Mouse (Mus musculus) cerebral cortex, adult 2 months (tissue): ENCODE data around the gene Arfrp1.

Experiments
- WGBS: fragments of 180-500 bp; shearing (Covaris S2); methylation state at CpG from one replicate; pipeline ENCODE4 v1.1.7; 2018; 5-methylcytosine and 5-hydroxymethylcytosine counted together

Gene Arfrp1

GRCm38 (mm10) chr2:181364860-181365596 lies at the start of gene Arfrp1, which contains the start of gene Zgpat:
TSS of gene Arfrp1 (minus strand) at chr2:181365404.
TSS of gene Zgpat (plus strand) at chr2:181364928.
- WGBS, result under 1% methylated on average over 69 of the region's 71 CpGs

GRCm38 (mm10) chr2:181413141-181413540 lies 47.9 kb upstream of the Arfrp1 start:
- WGBS, result 35% methylated on average over 2 of the region's 2 CpGs

- WGBS, result 32% methylated on average over 4 of the region's 4 CpGs
Measured at GRCm38 (mm10) chr2:181410760-181411473, 45.7 kb upstream of the Arfrp1 start.

- 83% methylated on average over 7 of the region's 7 CpGs for WGBS
Measured at GRCm38 (mm10) chr2:181409643-181410042, 44.4 kb upstream of the Arfrp1 start.

GRCm38 (mm10) chr2:181403722-181404121 lies 38.5 kb upstream of the Arfrp1 start:
- WGBS, result 95% methylated on average over 3 of the region's 3 CpGs

- WGBS, result 55% methylated on average over 1 of the region's 1 CpGs
Measured at GRCm38 (mm10) chr2:181401497-181401896, 36.3 kb upstream of the Arfrp1 start.

- WGBS, result 55% methylated on average over 5 of the region's 5 CpGs
Measured at GRCm38 (mm10) chr2:181397207-181397761, 32.1 kb upstream of the Arfrp1 start.

- WGBS, result 95% methylated on average over 3 of the region's 3 CpGs
Measured at GRCm38 (mm10) chr2:181394086-181394485, 28.9 kb upstream of the Arfrp1 start.

- WGBS, result 27% methylated on average over 4 of the region's 4 CpGs
Measured at GRCm38 (mm10) chr2:181392600-181393213, 27.5 kb upstream of the Arfrp1 start.

GRCm38 (mm10) chr2:181391541-181391940 lies 26.3 kb upstream of the Arfrp1 start:
- 53% methylated on average over 2 of the region's 2 CpGs for WGBS

- WGBS, result 88% methylated on average over 15 of the region's 15 CpGs
Measured at GRCm38 (mm10) chr2:181391022-181391421, 25.8 kb upstream of the Arfrp1 start.

GRCm38 (mm10) chr2:181390136-181390870 lies 25.1 kb upstream of the Arfrp1 start:
- 65% methylated on average over 4 of the region's 4 CpGs for whole genome bisulfite sequencing

GRCm38 (mm10) chr2:181386663-181387210 lies 21.5 kb upstream of the Arfrp1 start:
- 62% methylated on average over 4 of the region's 4 CpGs for WGBS

GRCm38 (mm10) chr2:181385885-181386284 lies 20.7 kb upstream of the Arfrp1 start:
- WGBS, result 14% methylated on average over 3 of the region's 3 CpGs

- 65% methylated on average over 4 of the region's 4 CpGs for WGBS
Measured at GRCm38 (mm10) chr2:181384919-181385391, 19.8 kb upstream of the Arfrp1 start.

GRCm38 (mm10) chr2:181384463-181384862 lies 19.3 kb upstream of the Arfrp1 start:
- 92% methylated on average over 7 of the region's 7 CpGs for WGBS

- 83% methylated on average over 6 of the region's 6 CpGs for WGBS
Measured at GRCm38 (mm10) chr2:181381631-181382306, 16.6 kb upstream of the Arfrp1 start.

GRCm38 (mm10) chr2:181381107-181381506 lies 15.9 kb upstream of the Arfrp1 start:
- 87% methylated on average over 5 of the region's 5 CpGs for WGBS

- WGBS, result 75% methylated on average over 5 of the region's 5 CpGs
Measured at GRCm38 (mm10) chr2:181380251-181380650, 15.0 kb upstream of the Arfrp1 start.

- WGBS, result 95% methylated on average over 12 of the region's 12 CpGs
Measured at GRCm38 (mm10) chr2:181379778-181380177, 14.6 kb upstream of the Arfrp1 start, which contains the start of gene Lime1. TSS of gene Lime1 (plus strand) at chr2:181380078.
